Mouse (Mus musculus) embryonic facial prominence, embryonic 13.5 days (tissue): ENCODE data around the gene Dbx2. TPM values are rescaled to one million over a fixed set of nuclear protein-coding genes. Genes with fewer than 3 reads are reported as not detected.

Experiments used
- ATAC-seq: fragments of 200-750 bp; cut with Nextera tagmentation; 2 replicates; pipeline ENCODE4 v1.8.0; 2017; ENCODE audit warnings: low read depth; ENCODE audit not compliant: insufficient number of reproducible peaks, insufficient read depth, low FRiP score, low TSS enrichment
- H3K27ac ChIP-seq: fragments of 300-500 bp; sonication (generic); 2 replicates; pipeline ENCODE4 v1.5.1; 2015; ENCODE audit warnings: moderate library complexity, mild to moderate bottlenecking, inconsistent platforms
- H3K27me3 ChIP-seq: fragments of 300-500 bp; sonication (generic); 2 replicates; pipeline ENCODE4 v1.6.1; 2015; ENCODE audit warnings: mild to moderate bottlenecking, inconsistent platforms
- H3K36me3 ChIP-seq: fragments of 300-500 bp; sonication (generic); 2 replicates; pipeline ENCODE4 v1.6.1; 2015; ENCODE audit warnings: mild to moderate bottlenecking, inconsistent platforms
- H3K4me1 ChIP-seq: fragments of 300-500 bp; sonication (generic); 2 replicates; pipeline ENCODE4 v1.6.1; 2015; ENCODE audit warnings: inconsistent platforms
- H3K4me2 ChIP-seq: fragments of 300-500 bp; sonication (generic); 2 replicates; pipeline ENCODE4 v1.6.1; 2015; ENCODE audit warnings: moderate library complexity, mild to moderate bottlenecking, inconsistent platforms
- H3K4me3 ChIP-seq: fragments of 300-500 bp; sonication (generic); 2 replicates; pipeline ENCODE4 v1.5.1; 2015; ENCODE audit warnings: mild to moderate bottlenecking, inconsistent platforms
- H3K9ac ChIP-seq: fragments of 300-500 bp; sonication (generic); 2 replicates; pipeline ENCODE4 v1.6.1; 2015; ENCODE audit warnings: mild to moderate bottlenecking, inconsistent platforms
- H3K9me3 ChIP-seq: fragments of 300-500 bp; sonication (generic); 2 replicates; pipeline ENCODE4 v1.6.1; 2016; ENCODE audit warnings: inconsistent platforms
- WGBS: fragments of 180-500 bp; shearing (Covaris S2); methylation state at CpG from one replicate; pipeline ENCODE4 v1.1.7; 2015; ENCODE audit warnings: mixed read lengths; 5-methylcytosine and 5-hydroxymethylcytosine counted together
- polyA plus RNA-seq: library from polyadenylated mRNA; unstranded; fragments of >200 nt; fragmentation: Nextera tagmentation; extraction: Ambion mirVana; gene quantifications from 2 replicates; pipeline ENCODE4 v1.2.1, GENCODE M21; 2015

The Dbx2 gene
- polyA plus RNA-seq, 1 experiment from 2014 or later = 1.2 TPM

DNA sequence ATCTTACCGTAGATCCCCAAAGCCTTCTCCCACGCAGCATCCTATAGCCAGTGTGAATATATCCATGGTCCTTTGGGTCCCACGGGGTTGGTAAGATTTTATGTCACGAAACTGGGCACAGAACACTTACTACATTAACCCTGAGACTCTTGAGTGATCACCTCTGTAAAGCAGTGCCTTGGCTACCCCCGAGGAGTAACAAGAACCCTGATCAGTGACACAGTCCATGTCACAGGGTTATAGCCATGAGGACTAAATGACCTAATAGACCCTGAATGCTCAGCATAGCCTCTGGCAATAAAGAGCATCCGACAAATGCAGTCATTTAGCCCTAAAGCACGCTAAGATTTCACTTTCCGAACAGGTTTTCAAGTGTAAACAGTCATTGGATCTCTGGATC is 33.0 kb downstream of the Dbx2 start:
- Histone ChIP-seq H3K36me3 (no peaks in the 10 kb centered on the region), H3K4me3 (no peak overlapping the region), H3K27ac (no peak overlapping the region), H3K9me3 (no peaks in the 10 kb centered on the region), H3K4me2 (no peak overlapping the region), H3K9ac (no peak overlapping the region), H3K4me1 (peaks cover 2% of the 10 kb centered on the region; the same call in 1 of the 2 replicates), H3K27me3 (no peaks in the 10 kb centered on the region)
- 68% methylated on average over 8 of the region's 8 CpGs for WGBS
- ATAC-seq = no peak

DNA sequence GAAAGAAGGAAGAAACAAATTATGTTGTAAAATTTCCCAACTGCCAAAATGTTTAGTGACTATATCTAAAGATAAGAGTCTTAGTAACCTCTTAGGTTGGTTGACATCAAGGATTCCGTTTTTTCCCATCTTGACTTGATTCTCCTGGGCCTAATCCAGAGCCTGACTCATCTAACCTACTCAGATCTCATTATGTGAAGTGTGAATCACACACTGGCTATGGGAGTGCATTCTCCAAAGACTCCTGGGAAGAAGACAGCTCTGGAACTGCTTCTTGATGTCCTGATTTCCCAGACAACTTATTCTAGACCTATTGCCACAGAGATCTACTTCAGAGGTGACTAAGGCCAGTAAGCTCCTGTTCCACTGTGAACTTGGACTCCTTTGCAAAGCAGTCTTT is 43.2 kb downstream of the Dbx2 start:
- Histone ChIP-seq H3K9ac (no peak overlapping the region), H3K27ac (no peak overlapping the region), H3K4me2 (no peak overlapping the region), H3K4me3 (no peak overlapping the region), H3K9me3 (peaks cover 6% of the 10 kb centered on the region), H3K36me3 (no peaks in the 10 kb centered on the region), H3K27me3 (no peaks in the 10 kb centered on the region), H3K4me1 (no peaks in the 10 kb centered on the region)
- 74% methylated on average over 1 of the region's 1 CpGs for WGBS
- ATAC-seq = no peak

DNA sequence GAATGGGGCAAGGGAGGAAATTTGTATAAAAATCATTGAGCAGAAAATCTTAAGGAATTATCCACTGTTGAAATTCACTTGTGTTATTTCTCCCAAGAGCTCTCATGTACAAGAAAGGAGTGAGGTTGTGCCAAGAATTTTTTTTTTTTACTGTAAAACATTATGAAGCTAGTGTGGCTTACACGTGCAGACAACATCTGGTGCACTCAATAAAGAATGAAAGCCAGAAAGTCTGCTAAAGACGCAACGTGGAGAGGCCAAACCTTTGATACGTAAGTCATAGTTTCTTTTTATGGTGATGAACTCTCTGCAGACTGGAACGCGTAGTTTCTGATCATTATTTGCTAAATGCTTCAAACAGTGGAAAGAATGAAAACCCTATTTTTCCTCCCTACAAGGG is 54.6 kb downstream of the Dbx2 start:
- Histone ChIP-seq H3K27me3 (no peaks in the 10 kb centered on the region), H3K4me1 (no peaks in the 10 kb centered on the region), H3K27ac (no peak overlapping the region), H3K4me3 (no peak overlapping the region), H3K36me3 (no peaks in the 10 kb centered on the region), H3K9me3 (0 out of 2 replicates have a peak, but pooled peaks cover 5% of the 10 kb centered on the region), H3K4me2 (no peak overlapping the region), H3K9ac (no peak overlapping the region)
- no peak for ATAC-seq
- WGBS = 42% methylated on average over 6 of the region's 6 CpGs

DNA sequence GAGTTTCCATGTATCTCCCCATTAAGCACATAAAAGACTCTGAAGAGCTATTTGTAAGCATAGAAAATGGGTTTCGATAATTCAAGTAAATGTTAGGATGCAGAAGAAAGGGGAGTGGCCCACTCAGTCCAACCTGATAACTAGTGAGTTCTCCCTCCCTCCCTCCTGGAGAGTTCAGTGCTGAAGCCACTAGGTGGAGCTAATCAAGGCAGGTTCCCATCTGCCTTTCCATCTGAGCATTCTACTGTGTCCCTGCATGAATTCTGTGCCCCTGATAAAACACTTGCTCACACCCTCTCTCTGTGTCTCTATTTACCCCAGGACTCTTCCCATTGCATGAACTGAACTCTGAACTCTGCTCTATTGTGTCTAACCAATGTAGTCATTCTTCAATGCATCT is 57.1 kb downstream of the Dbx2 start:
- H3K9ac ChIP-seq = no peak overlapping the region
- no peaks in the 10 kb centered on the region for H3K4me1 ChIP-seq
- no peaks in the 10 kb centered on the region for H3K9me3 ChIP-seq
- WGBS = 64% methylated on average over 1 of the region's 1 CpGs
- H3K27ac ChIP-seq = no peak overlapping the region
- ATAC-seq = no peak
- no peaks in the 10 kb centered on the region for H3K36me3 ChIP-seq
- H3K4me2 ChIP-seq = no peak overlapping the region
- no peaks in the 10 kb centered on the region for H3K27me3 ChIP-seq
- H3K4me3 ChIP-seq = no peak overlapping the region

DNA sequence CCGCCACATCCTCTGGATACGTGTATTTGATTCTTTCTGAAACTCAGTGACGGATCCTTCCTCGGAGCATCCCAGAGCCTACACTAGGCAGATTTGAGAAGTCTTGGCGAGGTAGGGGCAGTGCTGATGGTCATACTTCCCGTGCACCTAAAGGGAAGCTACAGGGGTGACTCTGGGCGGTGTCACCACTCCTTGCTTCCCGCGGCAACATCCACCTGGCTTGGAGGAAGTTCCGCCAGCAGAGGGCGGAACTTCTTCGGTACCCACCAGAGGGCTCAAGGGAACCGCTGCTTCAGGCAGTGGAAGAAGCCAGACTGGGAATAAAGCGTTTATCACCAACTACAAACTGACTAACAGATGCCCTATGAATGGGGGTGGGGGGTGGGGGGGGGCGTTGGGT is 68.9 kb downstream of the Dbx2 start:
- H3K9ac ChIP-seq = no peak overlapping the region
- H3K4me3 ChIP-seq = no peak overlapping the region
- H3K27me3 ChIP-seq = 0 out of 2 replicates have a peak, but pooled peaks cover 4% of the 10 kb centered on the region
- ATAC-seq = no peak
- H3K4me1 ChIP-seq = peaks cover 9% of the 10 kb centered on the region
- H3K4me2 ChIP-seq = no peak overlapping the region
- WGBS = 92% methylated on average over 15 of the region's 15 CpGs
- H3K36me3 ChIP-seq = no peaks in the 10 kb centered on the region
- no peaks in the 10 kb centered on the region for H3K9me3 ChIP-seq
- no peak overlapping the region for H3K27ac ChIP-seq

DNA sequence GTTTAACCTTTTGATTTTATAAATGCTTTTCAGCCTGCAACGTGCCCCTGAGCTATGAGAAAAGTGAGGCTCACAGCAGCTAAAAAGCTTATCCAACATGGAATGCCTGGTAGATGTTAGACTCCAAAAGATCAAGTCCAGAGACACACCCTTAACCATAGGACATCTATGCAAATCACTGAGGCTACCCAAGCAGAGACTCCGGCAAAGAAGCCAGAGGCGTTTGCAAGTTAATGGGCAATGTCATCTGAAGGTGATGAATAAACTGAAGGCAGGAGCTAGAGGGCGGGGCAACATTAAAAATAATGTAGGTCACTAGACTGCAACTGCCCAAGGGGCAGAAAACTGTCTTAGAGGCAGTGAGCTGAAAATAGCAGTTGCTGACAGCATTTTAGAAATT is 70.9 kb downstream of the Dbx2 start:
- Histone ChIP-seq H3K9me3 (no peaks in the 10 kb centered on the region), H3K4me1 (peaks cover 9% of the 10 kb centered on the region), H3K4me2 (no peak overlapping the region), H3K4me3 (no peak overlapping the region), H3K27ac (no peak overlapping the region), H3K9ac (no peak overlapping the region), H3K36me3 (no peaks in the 10 kb centered on the region), H3K27me3 (0 out of 2 replicates have a peak, but pooled peaks cover 4% of the 10 kb centered on the region)
- 40% methylated on average over 4 of the region's 4 CpGs for WGBS
- ATAC-seq = no peak

DNA sequence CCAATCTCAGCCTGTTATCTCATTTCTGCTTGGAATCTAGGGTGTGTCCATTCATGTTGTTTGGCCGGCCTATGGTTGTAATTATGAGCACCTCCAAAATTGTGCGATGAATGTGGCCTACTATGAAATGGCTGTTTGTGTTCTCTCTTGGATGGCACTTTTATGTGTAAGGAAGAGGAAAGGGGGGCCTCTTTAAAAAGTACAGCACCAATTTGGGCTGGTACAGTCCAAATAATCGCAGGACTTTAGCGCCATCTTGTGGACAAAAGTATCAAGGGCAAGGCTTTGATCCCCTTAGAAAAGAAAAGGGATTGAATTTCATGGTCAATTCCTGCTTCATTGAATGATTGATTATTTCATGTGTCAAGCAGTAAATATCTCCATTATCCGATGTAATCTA is 81.1 kb downstream of the Dbx2 start:
- H3K4me2 ChIP-seq = no peak overlapping the region
- H3K4me1 ChIP-seq = no peaks in the 10 kb centered on the region
- H3K27me3 ChIP-seq = peaks cover 12% of the 10 kb centered on the region
- H3K27ac ChIP-seq = no peak overlapping the region
- 16% methylated on average over 5 of the region's 5 CpGs for WGBS
- no peak overlapping the region for H3K9ac ChIP-seq
- no peaks in the 10 kb centered on the region for H3K36me3 ChIP-seq
- no peak for ATAC-seq
- H3K9me3 ChIP-seq = no peaks in the 10 kb centered on the region
- no peak overlapping the region for H3K4me3 ChIP-seq

Other genes with a start within 250 kb of the Dbx2 start
- gene Nell2, start 127.4 kb downstream of the Dbx2 start, polyA plus RNA-seq = 13.5 and 17.9 TPM in 2 replicates
- gene Ano6, start 134.9 kb upstream of the Dbx2 start, polyA plus RNA-seq = 52.3 and 55.3 TPM in 2 replicates